Mouse (Mus musculus) cerebellum, postnatal 4 days (tissue): ENCODE data around the gene Ube2i.
A peak's percentile ranks its signal among the peaks of the same experiment; 100 is the strongest.

Experiments used
- DNase-seq, 2 experiments: peaks; one replicate each; pipeline ENCODE4 v3.0.0; 2022; ENCODE audit warnings: low spot score in 2 of 2, mixed read lengths in 1 of 2

Ube2i gene

GRCm38 (mm10) chr17:25274571-25275346 lies at the start of gene Ube2i:
TSS of gene Ube2i (minus strand) at chr17:25274622.
- DNase-seq: no peak

GRCm38 (mm10) chr17:25322930-25323329 lies 48.5 kb upstream of the Ube2i start:
- no peak for DNase-seq

- DNase-seq: no peak
These were observed 46.4 kb upstream of the Ube2i start for GRCm38 (mm10) chr17:25320819-25321218.

GRCm38 (mm10) chr17:25318354-25318753 lies 43.9 kb upstream of the Ube2i start, which contains the start of gene Prss29:
TSS of gene Prss29 (plus strand) at chr17:25318654.
- no peak for DNase-seq

DNA sequence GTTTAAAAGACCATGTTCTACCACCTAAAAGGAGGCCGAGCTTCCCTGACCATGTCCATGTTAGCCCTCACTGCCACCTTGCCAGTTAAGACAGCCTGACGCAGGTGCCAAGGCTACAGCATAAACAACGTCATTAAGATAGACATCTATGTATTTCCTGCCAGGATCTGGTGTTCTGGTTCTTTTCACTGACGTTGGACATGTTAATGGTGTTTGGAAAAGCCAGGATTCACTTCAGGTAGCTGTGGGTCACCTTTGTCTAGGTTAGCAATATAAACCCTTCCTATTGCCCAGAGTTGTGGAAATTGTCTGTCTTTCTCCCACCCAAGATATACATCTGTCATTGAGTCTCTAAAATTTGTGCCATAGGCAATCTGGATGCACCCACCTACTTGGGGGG lies 33.9 kb upstream of the Ube2i start, which contains the start of gene Prss28:
Gene Prss28, plus strand, starts transcription at position 301 of the 400 bp plus-strand sequence.
- no peak for DNase-seq

DNA sequence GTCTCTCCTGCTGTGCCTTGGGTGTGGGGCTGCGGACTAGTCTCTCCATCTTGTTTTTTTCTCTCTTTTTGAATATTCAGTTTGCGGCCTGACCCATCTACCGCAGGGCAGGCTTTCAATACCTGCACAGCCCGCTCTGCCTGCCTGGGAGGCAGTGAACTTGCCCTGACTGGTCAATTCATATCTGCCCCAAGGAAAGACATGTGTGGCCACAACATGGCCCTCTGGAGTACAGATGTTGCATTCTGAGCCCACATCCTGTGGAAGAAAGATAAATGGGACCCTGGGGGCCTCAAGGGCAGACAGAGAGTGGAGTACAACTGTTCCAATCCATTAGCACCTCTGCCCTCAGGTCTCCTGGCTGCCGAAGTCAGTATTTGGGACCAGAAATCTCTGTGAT lies 23.7 kb upstream of the Ube2i start, which contains the start of gene Prss34:
Gene Prss34, plus strand, starts transcription at position 301 of the 400 bp plus-strand sequence.
- no peak for DNase-seq

DNA sequence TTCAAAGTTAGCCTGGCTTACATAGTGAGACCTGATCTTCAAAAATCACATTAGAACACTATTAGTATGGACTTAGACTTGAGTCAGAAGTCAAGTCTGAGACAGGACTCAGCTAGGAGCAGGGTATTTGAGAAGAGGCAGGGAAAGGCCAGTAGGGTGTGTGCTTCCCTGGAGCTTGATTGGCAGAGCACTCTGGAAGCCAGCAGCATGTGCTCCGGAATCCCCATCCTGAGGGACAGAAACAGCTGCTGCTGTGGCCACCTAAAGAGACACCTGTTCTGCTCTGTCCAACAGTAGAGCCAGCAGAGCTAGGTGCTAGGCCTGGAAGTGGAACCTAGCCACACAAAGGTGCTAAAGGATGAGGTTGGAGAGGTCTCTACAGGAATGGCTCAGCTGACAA lies 19.7 kb upstream of the Ube2i start:
- no peak for DNase-seq

- DNase-seq: no peak
These were observed 19.1 kb upstream of the Ube2i start for GRCm38 (mm10) chr17:25293495-25293894.

GRCm38 (mm10) chr17:25290411-25290810 lies 16.0 kb upstream of the Ube2i start:
- no peak for DNase-seq

GRCm38 (mm10) chr17:25288842-25289241 lies 14.4 kb upstream of the Ube2i start:
- DNase-seq: peak in 1 of 2 experiments; percentile 56

GRCm38 (mm10) chr17:25285033-25285432 lies 10.6 kb upstream of the Ube2i start:
- DNase-seq: peak; percentile 38 to 80

DNA sequence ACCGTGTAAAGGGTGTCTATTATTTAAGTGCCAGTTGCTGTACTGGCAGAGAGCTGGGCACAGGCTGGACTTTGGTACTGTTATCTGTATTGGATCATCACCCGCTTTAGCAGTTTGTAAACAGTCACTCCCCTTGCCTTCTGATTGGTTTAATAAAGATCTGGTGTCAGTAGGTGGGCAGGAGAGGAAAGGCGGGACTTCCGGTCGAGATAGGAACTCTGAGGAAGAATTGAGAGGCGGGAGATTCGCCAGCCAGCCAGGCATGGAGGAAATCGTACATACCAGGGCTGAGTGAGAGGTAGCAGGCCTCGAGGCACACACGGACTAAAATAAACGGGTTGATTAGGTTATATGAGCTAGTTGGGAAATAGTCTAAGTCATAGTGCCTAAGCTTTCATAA lies 7.7 kb upstream of the Ube2i start:
- no peak for DNase-seq

- DNase-seq: no peak
These were observed 1.4 kb upstream of the Ube2i start for GRCm38 (mm10) chr17:25275833-25276232.

DNA sequence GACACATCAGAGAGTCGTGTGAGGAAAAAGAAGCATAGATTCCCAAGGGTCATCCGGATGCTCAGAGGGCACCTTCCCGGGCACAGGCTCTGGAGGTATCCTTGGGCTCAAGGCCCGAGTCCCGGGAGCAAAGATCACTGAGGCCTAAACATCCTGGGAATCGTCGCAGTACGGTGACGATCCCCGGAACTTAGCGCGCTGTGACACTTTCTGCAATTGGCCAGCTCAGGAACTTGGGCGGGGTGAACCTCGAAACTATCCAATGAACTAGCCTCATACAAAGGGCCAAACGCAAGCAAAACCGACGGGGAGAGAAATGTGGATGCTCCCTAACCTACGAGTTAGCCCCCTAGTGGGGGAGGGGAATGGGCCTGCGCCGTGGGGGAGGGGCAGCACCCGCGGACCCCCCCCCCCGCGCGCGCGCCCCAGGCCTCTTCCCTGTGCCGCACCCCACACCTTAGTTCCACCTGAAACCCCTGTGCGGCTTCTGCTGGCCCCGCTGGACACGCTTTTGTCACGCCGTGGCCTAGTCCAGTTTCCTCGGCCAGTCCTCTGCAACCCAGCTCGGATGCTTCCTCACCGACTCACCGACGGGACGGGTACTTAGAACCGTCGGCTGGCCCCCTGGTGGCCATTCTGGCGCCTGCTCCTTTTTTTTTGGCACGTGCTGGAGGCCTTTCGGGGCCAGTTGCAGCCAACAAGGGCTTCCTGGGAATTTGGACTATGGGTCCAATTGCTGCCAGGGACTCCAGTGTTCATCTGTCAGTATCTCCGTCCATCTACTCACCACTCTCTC lies 518 bp downstream of the Ube2i start:
- peak; percentile 85 to 98 for DNase-seq

GRCm38 (mm10) chr17:25272951-25273705 lies 1.3 kb downstream of the Ube2i start:
- DNase-seq: peak; percentile 59 to 78

DNA sequence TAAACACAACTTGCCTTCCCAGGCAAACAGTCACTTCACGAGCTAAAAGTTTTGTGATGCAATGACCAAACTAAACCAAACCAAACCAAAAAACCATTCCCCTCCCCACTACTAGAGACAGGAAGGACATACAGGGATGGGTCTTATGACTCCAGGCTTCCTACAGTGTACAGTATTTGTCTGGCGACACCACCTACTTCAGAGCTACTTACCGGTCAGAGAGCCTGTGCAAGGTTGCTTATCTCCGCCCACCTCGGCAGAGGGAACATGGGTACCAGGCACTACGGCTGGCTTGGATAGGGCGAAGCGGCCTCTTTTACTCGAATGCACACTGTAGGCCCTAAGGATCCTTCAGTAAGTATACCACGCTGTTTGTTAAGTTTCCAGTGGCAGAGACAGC lies 2.1 kb downstream of the Ube2i start:
- DNase-seq: no peak

GRCm38 (mm10) chr17:25270795-25271335 lies 3.6 kb downstream of the Ube2i start:
- DNase-seq: no peak

GRCm38 (mm10) chr17:25264453-25264852 lies 10.0 kb downstream of the Ube2i start:
- no peak for DNase-seq

- no peak for DNase-seq
These were observed 16.6 kb downstream of the Ube2i start for GRCm38 (mm10) chr17:25257804-25258261.

DNA sequence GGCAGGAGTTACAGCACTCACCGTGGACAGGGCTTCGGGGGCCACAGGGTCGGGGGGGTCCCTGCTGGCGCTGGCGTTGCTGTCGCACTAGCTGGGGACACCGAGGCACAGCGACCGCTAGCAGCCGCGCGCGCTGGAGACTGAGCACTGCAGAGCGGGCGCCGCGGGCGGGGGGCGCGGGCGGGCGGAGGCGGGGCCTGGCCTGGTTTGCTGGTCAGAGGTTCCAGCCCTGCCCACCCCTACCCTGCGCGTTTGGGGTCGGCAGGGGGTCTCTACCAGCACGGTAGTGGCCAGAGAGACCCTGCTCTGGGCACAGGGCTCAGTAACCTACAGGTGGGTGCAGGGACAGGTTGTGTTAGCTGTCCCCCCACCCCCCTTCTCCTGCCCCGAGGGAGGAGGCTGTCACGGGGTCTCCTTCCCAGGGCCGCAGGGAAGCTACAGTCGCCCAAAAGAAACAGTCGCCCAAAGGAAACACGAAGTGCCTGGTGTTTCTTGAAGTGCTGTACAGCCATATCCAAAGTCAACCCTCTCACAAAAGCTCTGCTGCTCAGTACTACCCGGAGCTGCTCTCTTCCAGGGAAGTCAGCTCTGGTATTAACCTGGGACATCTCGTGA lies 18.2 kb downstream of the Ube2i start, which contains the start of gene Baiap3:
Gene Baiap3, minus strand, starts transcription at position 225 of the 615 bp plus-strand sequence.
- DNase-seq: no peak

- DNase-seq: no peak
These were observed 19.3 kb downstream of the Ube2i start for GRCm38 (mm10) chr17:25255110-25255509.
